Mouse (Mus musculus): ENCODE data around the gene Polr3h. TPM values are rescaled to one million over a fixed set of nuclear protein-coding genes. Genes with fewer than 3 reads are reported as not detected.
A peak's percentile ranks its signal among the peaks of the same experiment; 100 is the strongest.

The Polr3h gene
- polyA plus RNA-seq, 1 experiment from 2014 or later: 57.0 TPM

- TF ChIP-seq EP300 (IDR thresholded peaks at IDR 0.05; ENCODE audit: low read depth) (no peak), CTCF (IDR thresholded peaks at IDR 0.05; ENCODE audit: low read depth) (no peak)
- Histone ChIP-seq H3K9me3 (ENCODE audit: low read length) (no peaks in the 10 kb centered on the region), H3K4me3 (ENCODE audit: low read depth, low read length) (no peak overlapping the region), H3K9ac (replicated peaks) (no peak overlapping the region), H3K4me2 (ENCODE audit: low read depth, low read length) (no peak overlapping the region), H3K27me3 (ENCODE audit: insufficient read depth, low read length) (no peaks in the 10 kb centered on the region), H3K4me1 (ENCODE audit: insufficient read depth) (peaks cover 16% of the 10 kb centered on the region), H3K27ac (ENCODE audit: low read depth) (no peak overlapping the region), H3K36me3 (replicated peaks; ENCODE audit: insufficient read depth, low read length) (no peaks in the 10 kb centered on the region)
- DNase-seq (no peak), ATAC-seq (no peak)
- 80% methylated on average over 7 of the region's 7 CpGs for WGBS (ENCODE audit: insufficient replicate concordance)
Observed at GRCm38 (mm10) chr15:81842275-81842674, 83.8 kb downstream of the Polr3h start.

GRCm38 (mm10) chr15:81840306-81840705 lies 85.7 kb downstream of the Polr3h start:
- no peak for DNase-seq
- no peaks in the 10 kb centered on the region for H3K9me3 ChIP-seq (ENCODE audit: low read length)
- ATAC-seq: no peak
- H3K4me3 ChIP-seq (ENCODE audit: low read depth, low read length): no peak overlapping the region
- peak overlapping the region; percentile 91 for H3K27ac ChIP-seq (ENCODE audit: low read depth)
- 81% methylated on average over 7 of the region's 7 CpGs for WGBS (ENCODE audit: insufficient replicate concordance)
- TF ChIP-seq EP300 (IDR thresholded peaks at IDR 0.05; ENCODE audit: low read depth) (no peak), CTCF (IDR thresholded peaks at IDR 0.05; ENCODE audit: low read depth) (no peak)
- H3K36me3 ChIP-seq (replicated peaks; ENCODE audit: insufficient read depth, low read length): no peaks in the 10 kb centered on the region
- H3K27me3 ChIP-seq (ENCODE audit: insufficient read depth, low read length): no peaks in the 10 kb centered on the region
- H3K9ac ChIP-seq (replicated peaks): no peak overlapping the region
- H3K4me2 ChIP-seq (ENCODE audit: low read depth, low read length): no peak overlapping the region
- H3K4me1 ChIP-seq (ENCODE audit: insufficient read depth): peaks cover 32% of the 10 kb centered on the region

DNA sequence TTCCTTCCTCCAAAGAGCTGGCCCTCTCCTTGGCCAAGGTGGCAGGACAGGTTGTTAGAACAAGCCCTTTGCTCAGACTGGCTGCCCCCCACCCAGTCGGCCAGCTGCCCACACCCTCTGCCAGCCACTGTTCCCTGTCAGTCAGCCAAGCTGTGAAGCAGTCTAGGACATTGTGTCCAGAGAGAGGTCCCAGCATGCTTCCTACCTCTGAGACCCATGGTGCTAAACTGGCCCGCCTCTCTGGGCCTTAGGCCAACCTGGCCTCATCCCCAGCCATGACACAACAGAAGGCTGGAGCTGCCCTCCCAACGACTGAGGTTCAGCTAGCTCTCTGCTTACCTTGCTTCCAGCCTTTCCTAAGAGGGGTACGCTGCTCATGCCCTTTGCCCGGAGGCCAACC lies 86.4 kb downstream of the Polr3h start:
- DNase-seq (peak; percentile 85), ATAC-seq (peak; percentile 96)
- peaks cover 29% of the 10 kb centered on the region for H3K4me1 ChIP-seq (ENCODE audit: insufficient read depth)
- 45% methylated on average over 5 of the region's 5 CpGs for WGBS (ENCODE audit: insufficient replicate concordance)
- no peak overlapping the region for H3K4me2 ChIP-seq (ENCODE audit: low read depth, low read length)
- no peak overlapping the region for H3K9ac ChIP-seq (replicated peaks)
- no peaks in the 10 kb centered on the region for H3K9me3 ChIP-seq (ENCODE audit: low read length)
- TF ChIP-seq CTCF (IDR thresholded peaks at IDR 0.05; ENCODE audit: low read depth) (no peak), EP300 (IDR thresholded peaks at IDR 0.05; ENCODE audit: low read depth) (peak; percentile 65; the same call in 1 of the 2 replicates)
- no peak overlapping the region for H3K4me3 ChIP-seq (ENCODE audit: low read depth, low read length)
- H3K27ac ChIP-seq (ENCODE audit: low read depth): peak overlapping the region; percentile 91
- no peaks in the 10 kb centered on the region for H3K27me3 ChIP-seq (ENCODE audit: insufficient read depth, low read length)
- no peaks in the 10 kb centered on the region for H3K36me3 ChIP-seq (replicated peaks; ENCODE audit: insufficient read depth, low read length)

DNA sequence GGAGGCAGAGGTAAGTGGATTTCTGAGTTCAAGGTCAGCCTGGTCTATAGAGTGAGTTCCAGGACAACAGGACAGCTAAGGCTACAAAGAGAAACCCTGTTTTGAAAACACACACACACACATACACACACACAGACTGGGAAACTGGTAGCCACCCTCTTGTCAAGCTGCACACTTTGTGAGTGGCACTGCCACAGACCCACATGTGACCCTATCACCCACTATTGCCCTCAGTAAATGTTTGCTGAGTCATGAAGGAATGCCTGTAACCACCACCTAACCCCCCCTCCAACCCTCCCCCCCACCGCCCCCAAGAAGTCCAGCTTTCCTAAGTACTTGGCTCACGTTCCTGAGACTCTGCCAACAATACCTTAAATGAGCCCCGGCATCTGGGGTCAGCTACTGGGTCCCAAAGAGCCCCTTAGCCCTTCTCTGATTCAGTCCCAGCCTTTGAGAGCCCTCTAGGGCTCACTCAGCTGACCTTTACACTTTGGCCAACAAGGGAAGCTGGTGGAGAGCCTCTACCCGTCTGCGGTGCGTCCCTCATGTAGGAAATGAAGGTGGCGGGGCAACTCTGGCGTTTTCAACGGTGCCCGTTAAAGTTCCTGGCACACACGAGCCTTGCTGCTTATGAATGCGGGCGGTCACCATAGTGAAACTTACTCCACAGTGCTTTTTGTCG lies 87.3 kb downstream of the Polr3h start:
- 71% methylated on average over 14 of the region's 14 CpGs for WGBS (ENCODE audit: insufficient replicate concordance)
- H3K4me1 ChIP-seq (ENCODE audit: insufficient read depth): peaks cover 35% of the 10 kb centered on the region
- H3K4me3 ChIP-seq (ENCODE audit: low read depth, low read length): no peak overlapping the region
- no peaks in the 10 kb centered on the region for H3K36me3 ChIP-seq (replicated peaks; ENCODE audit: insufficient read depth, low read length)
- TF ChIP-seq CTCF (IDR thresholded peaks at IDR 0.05; ENCODE audit: low read depth) (no peak), EP300 (IDR thresholded peaks at IDR 0.05; ENCODE audit: low read depth) (no peak)
- no peak overlapping the region for H3K4me2 ChIP-seq (ENCODE audit: low read depth, low read length)
- no peak overlapping the region; the same call in 1 of the 2 replicates for H3K9ac ChIP-seq (replicated peaks)
- DNase-seq (no peak), ATAC-seq (no peak)
- peak overlapping the region; percentile 91 for H3K27ac ChIP-seq (ENCODE audit: low read depth)
- no peaks in the 10 kb centered on the region for H3K9me3 ChIP-seq (ENCODE audit: low read length)
- no peaks in the 10 kb centered on the region for H3K27me3 ChIP-seq (ENCODE audit: insufficient read depth, low read length)

Other genes with a start within 250 kb of the Polr3h start
- 0.99 and 1.4 TPM in 2 replicates for gene Chadl, start 229.0 kb downstream of the Polr3h start, polyA plus RNA-seq (2015; fragmentation: Nextera tagmentation; extraction: Ambion mirVana)
- 3.3 and 4.2 TPM in 2 replicates for gene Zc3h7b, start 181.2 kb downstream of the Polr3h start, polyA plus RNA-seq (2015; fragmentation: Nextera tagmentation; extraction: Ambion mirVana)
- 31.3 and 38.0 TPM in 2 replicates for gene Rangap1, start 180.7 kb downstream of the Polr3h start, polyA plus RNA-seq (2015; fragmentation: Nextera tagmentation; extraction: Ambion mirVana)
- gene Tef, start 123.8 kb downstream of the Polr3h start, polyA plus RNA-seq (2015; fragmentation: Nextera tagmentation; extraction: Ambion mirVana): 14.0 and 16.3 TPM in 2 replicates
- 10.9 and 12.3 TPM in 2 replicates for gene Tob2, start 67.4 kb downstream of the Polr3h start, polyA plus RNA-seq (2015; fragmentation: Nextera tagmentation; extraction: Ambion mirVana)
- 61.5 and 63.0 TPM in 2 replicates for gene Phf5a, start 54.3 kb downstream of the Polr3h start, polyA plus RNA-seq (2015; fragmentation: Nextera tagmentation; extraction: Ambion mirVana)
- 86.7 and 87.0 TPM in 2 replicates for gene Aco2, start 53.9 kb downstream of the Polr3h start, polyA plus RNA-seq (2015; fragmentation: Nextera tagmentation; extraction: Ambion mirVana)
- 0.52 and 0.59 TPM in 2 replicates for gene Csdc2, start 10.5 kb upstream of the Polr3h start, polyA plus RNA-seq (2015; fragmentation: Nextera tagmentation; extraction: Ambion mirVana)
- 9.8 and 10.1 TPM in 2 replicates for gene Pmm1, start 34.7 kb upstream of the Polr3h start, polyA plus RNA-seq (2015; fragmentation: Nextera tagmentation; extraction: Ambion mirVana)
- not detected in 2 replicates for gene 1700029P11Rik, start 54.3 kb upstream of the Polr3h start, polyA plus RNA-seq (2015; fragmentation: Nextera tagmentation; extraction: Ambion mirVana)
- gene Xrcc6, start 61.6 kb upstream of the Polr3h start, polyA plus RNA-seq (2015; fragmentation: Nextera tagmentation; extraction: Ambion mirVana): 25.7 and 27.8 TPM in 2 replicates
- 14.6 and 15.0 TPM in 2 replicates for gene Desi1, start 107.6 kb upstream of the Polr3h start, polyA plus RNA-seq (2015; fragmentation: Nextera tagmentation; extraction: Ambion mirVana)
- gene Snu13, start 121.4 kb upstream of the Polr3h start, polyA plus RNA-seq (2015; fragmentation: Nextera tagmentation; extraction: Ambion mirVana): 84.6 and 92.1 TPM in 2 replicates
- not detected in 2 replicates for gene 4930407I10Rik, start 132.9 kb upstream of the Polr3h start, polyA plus RNA-seq (2015; fragmentation: Nextera tagmentation; extraction: Ambion mirVana)
- not detected in 2 replicates for gene Mei1, start 143.8 kb upstream of the Polr3h start, polyA plus RNA-seq (2015; fragmentation: Nextera tagmentation; extraction: Ambion mirVana)
- 3.6 and 4.0 TPM in 2 replicates for gene Ccdc134, start 201.7 kb upstream of the Polr3h start, polyA plus RNA-seq (2015; fragmentation: Nextera tagmentation; extraction: Ambion mirVana)
- 30.3 and 33.6 TPM in 2 replicates for gene Srebf2, start 220.9 kb upstream of the Polr3h start, polyA plus RNA-seq (2015; fragmentation: Nextera tagmentation; extraction: Ambion mirVana)